Mouse (Mus musculus) megakaryocyte progenitor cell, adult 5-6 weeks (primary cell): ENCODE measurements around the gene Gm37240. TPM values are rescaled to one million over a fixed set of nuclear protein-coding genes. Genes with fewer than 3 reads are reported as not detected.
A peak's percentile ranks its signal among the peaks of the same experiment; 100 is the strongest.

Source experiments
- ATAC-seq: replicated peaks from 2 replicates; pipeline ENCODE4 v1.8.0; 2016; ENCODE audit warnings: mild to moderate bottlenecking, moderate TSS enrichment, inconsistent platforms; ENCODE audit not compliant: poor library complexity
- total RNA-seq, 2 experiments: library from RNA; stranded (forward) in 1 of 2; stranded (reverse) in 1 of 2; fragments of 157-497, 149-512 nt in 1 of 2; fragments of 200-1000 nt in 1 of 2; gene quantifications; 2 replicates each; pipeline versions ENCODE4 v1.2.3 to v1.2.4; 2015 to 2017

Gene Gm37240
- total RNA-seq, 2 experiments from 2014 or later = not detected

- peak; percentile 62 for ATAC-seq
These were observed 773.8 kb downstream of the Gm37240 start for GRCm38 (mm10) chr3:85113565-85113964.

GRCm38 (mm10) chr3:85110762-85111161 is 776.6 kb downstream of the Gm37240 start:
- no peak for ATAC-seq

- no peak for ATAC-seq
These were observed 778.1 kb downstream of the Gm37240 start for GRCm38 (mm10) chr3:85109221-85109620.

GRCm38 (mm10) chr3:85108396-85108795 is 778.9 kb downstream of the Gm37240 start:
- ATAC-seq = no peak

- ATAC-seq = no peak
These were observed 780.4 kb downstream of the Gm37240 start for GRCm38 (mm10) chr3:85106956-85107355.

- no peak for ATAC-seq
These were observed 783.0 kb downstream of the Gm37240 start for GRCm38 (mm10) chr3:85104301-85104700.

GRCm38 (mm10) chr3:85080882-85081558 is 806.3 kb downstream of the Gm37240 start:
- no peak for ATAC-seq

GRCm38 (mm10) chr3:85064113-85064512 is 823.2 kb downstream of the Gm37240 start:
- no peak for ATAC-seq

GRCm38 (mm10) chr3:85060153-85060552 is 827.2 kb downstream of the Gm37240 start:
- ATAC-seq = no peak

- ATAC-seq = no peak
These were observed 830.1 kb downstream of the Gm37240 start for GRCm38 (mm10) chr3:85057245-85057644.

GRCm38 (mm10) chr3:85053526-85053925 is 833.8 kb downstream of the Gm37240 start:
- no peak for ATAC-seq

- no peak for ATAC-seq
These were observed 835.1 kb downstream of the Gm37240 start for GRCm38 (mm10) chr3:85052196-85052595.

- ATAC-seq = no peak
These were observed 838.7 kb downstream of the Gm37240 start for GRCm38 (mm10) chr3:85048569-85048968.

- no peak for ATAC-seq
These were observed 843.6 kb downstream of the Gm37240 start for GRCm38 (mm10) chr3:85043679-85044218.

- no peak for ATAC-seq
These were observed 845.2 kb downstream of the Gm37240 start for GRCm38 (mm10) chr3:85042126-85042525.

GRCm38 (mm10) chr3:85029141-85029540 is 858.2 kb downstream of the Gm37240 start:
- no peak for ATAC-seq

GRCm38 (mm10) chr3:85024817-85025705 is 862.3 kb downstream of the Gm37240 start:
- no peak for ATAC-seq

- no peak for ATAC-seq
These were observed 863.1 kb downstream of the Gm37240 start for GRCm38 (mm10) chr3:85024237-85024636.

- peak; percentile 66 for ATAC-seq
These were observed 864.5 kb downstream of the Gm37240 start for GRCm38 (mm10) chr3:85022800-85023199.

- ATAC-seq = no peak
These were observed 865.5 kb downstream of the Gm37240 start for GRCm38 (mm10) chr3:85021816-85022215.

- no peak for ATAC-seq
These were observed 867.2 kb downstream of the Gm37240 start for GRCm38 (mm10) chr3:85020137-85020536.

- no peak for ATAC-seq
These were observed 871.7 kb downstream of the Gm37240 start for GRCm38 (mm10) chr3:85015667-85016066.
